Mouse (Mus musculus): ENCODE data around the gene Epha2. TPM values are rescaled to one million over a fixed set of nuclear protein-coding genes. Genes with fewer than 3 reads are reported as not detected.

Gene Epha2
- polyA plus RNA-seq, 1 experiment from 2014 or later, result 2.0 TPM

GRCm38 (mm10) chr4:141281153-141281552 lies 19.9 kb upstream of the Epha2 start:
- H3K9ac ChIP-seq, result no peak overlapping the region
- H3K4me3 ChIP-seq (replicated peaks), result no peak overlapping the region
- H3K4me1 ChIP-seq, result peaks cover 32% of the 10 kb centered on the region
- no peak overlapping the region for H3K4me2 ChIP-seq
- peaks cover 38% of the 10 kb centered on the region for H3K27me3 ChIP-seq
- ATAC-seq (ENCODE audit: low FRiP score), result no peak
- H3K9me3 ChIP-seq, result no peaks in the 10 kb centered on the region
- 59% methylated on average over 6 of the region's 6 CpGs for WGBS
- H3K36me3 ChIP-seq (replicated peaks), result no peaks in the 10 kb centered on the region
- H3K27ac ChIP-seq, result no peak overlapping the region

- Histone ChIP-seq H3K27ac (no peak overlapping the region), H3K9ac (no peak overlapping the region), H3K9me3 (no peaks in the 10 kb centered on the region), H3K4me2 (no peak overlapping the region), H3K4me1 (peaks cover 32% of the 10 kb centered on the region), H3K36me3 (replicated peaks) (no peaks in the 10 kb centered on the region), H3K27me3 (peaks cover 40% of the 10 kb centered on the region), H3K4me3 (replicated peaks) (no peak overlapping the region)
- ATAC-seq (ENCODE audit: low FRiP score), result no peak
- WGBS, result 71% methylated on average over 1 of the region's 1 CpGs
These were observed 19.5 kb upstream of the Epha2 start for GRCm38 (mm10) chr4:141281578-141281977.

GRCm38 (mm10) chr4:141282087-141282486 lies 19.0 kb upstream of the Epha2 start:
- Histone ChIP-seq H3K4me3 (replicated peaks) (no peak overlapping the region), H3K9me3 (no peaks in the 10 kb centered on the region), H3K4me1 (peaks cover 37% of the 10 kb centered on the region), H3K4me2 (no peak overlapping the region), H3K9ac (no peak overlapping the region), H3K36me3 (replicated peaks) (no peaks in the 10 kb centered on the region), H3K27ac (no peak overlapping the region), H3K27me3 (peaks cover 45% of the 10 kb centered on the region)
- 67% methylated on average over 3 of the region's 3 CpGs for WGBS
- no peak for ATAC-seq (ENCODE audit: low FRiP score)

- no peaks in the 10 kb centered on the region for H3K36me3 ChIP-seq (replicated peaks)
- H3K4me2 ChIP-seq, result no peak overlapping the region
- no peak overlapping the region for H3K27ac ChIP-seq
- no peak overlapping the region for H3K9ac ChIP-seq
- ATAC-seq (ENCODE audit: low FRiP score), result no peak
- H3K4me3 ChIP-seq (replicated peaks), result no peak overlapping the region
- H3K4me1 ChIP-seq, result peaks cover 42% of the 10 kb centered on the region
- peaks cover 48% of the 10 kb centered on the region for H3K27me3 ChIP-seq
- H3K9me3 ChIP-seq, result no peaks in the 10 kb centered on the region
- WGBS, result 55% methylated on average over 5 of the region's 5 CpGs
These were observed 18.4 kb upstream of the Epha2 start for GRCm38 (mm10) chr4:141282623-141283022.

GRCm38 (mm10) chr4:141283176-141283878 lies 17.7 kb upstream of the Epha2 start:
- no peaks in the 10 kb centered on the region for H3K9me3 ChIP-seq
- peaks cover 47% of the 10 kb centered on the region for H3K4me1 ChIP-seq
- no peaks in the 10 kb centered on the region for H3K36me3 ChIP-seq (replicated peaks)
- H3K27me3 ChIP-seq, result peaks cover 52% of the 10 kb centered on the region
- H3K27ac ChIP-seq, result no peak overlapping the region
- no peak for ATAC-seq (ENCODE audit: low FRiP score)
- no peak overlapping the region for H3K4me2 ChIP-seq
- no peak overlapping the region for H3K4me3 ChIP-seq (replicated peaks)
- 62% methylated on average over 10 of the region's 12 CpGs for WGBS
- no peak overlapping the region for H3K9ac ChIP-seq

DNA sequence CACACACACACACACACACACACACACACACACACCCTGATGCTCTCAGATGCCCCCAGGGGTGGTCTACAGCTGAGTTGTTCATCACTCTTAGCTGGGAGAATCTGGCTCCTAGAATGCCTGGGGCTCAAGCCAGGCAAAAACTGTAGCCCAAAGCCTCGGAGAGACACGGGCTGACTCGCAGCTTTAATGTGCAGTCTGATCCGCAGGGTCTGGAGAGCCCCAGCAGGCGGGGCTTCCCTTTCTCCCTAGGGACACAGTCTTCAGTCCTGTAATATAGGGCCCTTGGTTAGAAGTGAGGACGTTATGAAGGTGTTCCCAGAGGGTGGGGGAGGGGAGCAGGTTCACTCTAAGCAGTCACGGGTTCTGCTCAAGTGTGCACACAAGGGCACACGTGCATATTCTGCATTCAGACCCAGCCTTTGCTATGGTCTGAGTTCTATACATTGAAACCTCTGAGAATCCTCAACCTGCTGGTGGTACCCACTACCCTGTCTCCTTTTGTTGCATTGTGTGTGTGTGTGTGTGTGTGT lies 17.1 kb upstream of the Epha2 start:
- H3K4me2 ChIP-seq, result no peak overlapping the region
- H3K9ac ChIP-seq, result no peak overlapping the region
- no peaks in the 10 kb centered on the region for H3K9me3 ChIP-seq
- ATAC-seq (ENCODE audit: low FRiP score), result no peak
- peaks cover 44% of the 10 kb centered on the region for H3K4me1 ChIP-seq
- no peak overlapping the region for H3K27ac ChIP-seq
- H3K36me3 ChIP-seq (replicated peaks), result no peaks in the 10 kb centered on the region
- WGBS, result 17% methylated on average over 8 of the region's 8 CpGs
- H3K4me3 ChIP-seq (replicated peaks), result no peak overlapping the region
- H3K27me3 ChIP-seq, result peaks cover 59% of the 10 kb centered on the region

DNA sequence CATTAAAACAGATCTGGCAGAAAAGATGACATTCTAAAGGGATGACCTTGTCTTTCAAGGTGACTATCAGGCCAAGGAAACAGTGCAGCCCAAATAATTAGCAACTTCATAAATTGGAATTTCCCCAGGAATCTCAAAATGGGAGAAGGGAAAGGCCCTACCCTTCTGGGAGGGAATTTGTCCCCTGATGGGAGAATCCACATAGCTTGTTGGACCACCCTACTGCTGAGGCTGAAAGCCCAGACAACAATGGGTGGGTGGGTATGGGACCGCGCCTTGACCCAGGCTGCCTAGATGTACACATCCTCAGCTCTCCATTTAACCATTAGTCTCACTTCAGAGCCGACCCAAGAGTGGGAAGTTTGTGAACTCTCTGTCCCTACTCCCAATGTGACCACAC lies 16.6 kb upstream of the Epha2 start:
- Histone ChIP-seq H3K4me1 (peaks cover 39% of the 10 kb centered on the region), H3K27ac (no peak overlapping the region), H3K4me3 (replicated peaks) (no peak overlapping the region), H3K36me3 (replicated peaks) (no peaks in the 10 kb centered on the region), H3K9me3 (no peaks in the 10 kb centered on the region), H3K4me2 (no peak overlapping the region), H3K9ac (no peak overlapping the region), H3K27me3 (peaks cover 64% of the 10 kb centered on the region)
- 74% methylated on average over 3 of the region's 3 CpGs for whole genome bisulfite sequencing
- ATAC-seq (ENCODE audit: low FRiP score), result no peak

DNA sequence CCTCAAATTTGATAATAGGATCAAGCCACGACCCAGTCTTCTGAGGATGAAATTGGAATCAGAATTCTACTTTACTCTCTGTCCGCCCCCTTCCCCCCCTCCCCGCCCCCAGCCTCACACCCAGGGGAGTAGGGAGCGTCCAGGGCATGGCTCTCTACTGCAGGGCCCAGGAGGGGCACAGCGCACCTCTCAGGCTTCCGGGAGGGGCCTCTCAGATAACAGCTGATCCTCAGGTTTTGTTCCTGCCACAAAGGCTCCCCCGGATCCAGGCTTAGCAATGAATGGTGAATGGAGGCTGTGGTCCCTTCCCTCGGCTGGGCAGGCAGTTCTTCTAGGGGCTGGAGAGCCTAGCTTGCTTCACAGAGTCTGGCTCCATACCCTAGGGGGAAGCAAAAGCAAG lies 15.9 kb upstream of the Epha2 start:
- Histone ChIP-seq H3K27me3 (peaks cover 69% of the 10 kb centered on the region), H3K4me3 (replicated peaks) (no peak overlapping the region), H3K36me3 (replicated peaks) (no peaks in the 10 kb centered on the region), H3K4me1 (peaks cover 38% of the 10 kb centered on the region), H3K27ac (no peak overlapping the region), H3K9ac (no peak overlapping the region), H3K9me3 (no peaks in the 10 kb centered on the region), H3K4me2 (no peak overlapping the region)
- ATAC-seq (ENCODE audit: low FRiP score), result no peak
- 9% methylated on average over 8 of the region's 8 CpGs for WGBS

- 16% methylated on average over 20 of the region's 20 CpGs for WGBS
- ATAC-seq (ENCODE audit: low FRiP score), result no peak
- Histone ChIP-seq H3K27ac (no peak overlapping the region), H3K36me3 (replicated peaks) (no peaks in the 10 kb centered on the region), H3K4me1 (peaks cover 49% of the 10 kb centered on the region), H3K27me3 (peaks cover 81% of the 10 kb centered on the region), H3K9me3 (no peaks in the 10 kb centered on the region), H3K4me3 (replicated peaks) (no peak overlapping the region), H3K9ac (no peak overlapping the region), H3K4me2 (no peak overlapping the region)
These were observed 14.1 kb upstream of the Epha2 start for GRCm38 (mm10) chr4:141286860-141287517.

- H3K4me3 ChIP-seq (replicated peaks), result no peak overlapping the region
- no peak overlapping the region for H3K27ac ChIP-seq
- no peaks in the 10 kb centered on the region for H3K36me3 ChIP-seq (replicated peaks)
- H3K9ac ChIP-seq, result no peak overlapping the region
- no peak for ATAC-seq (ENCODE audit: low FRiP score)
- H3K4me2 ChIP-seq, result no peak overlapping the region
- peaks cover 83% of the 10 kb centered on the region for H3K27me3 ChIP-seq
- WGBS, result 19% methylated on average over 15 of the region's 15 CpGs
- H3K4me1 ChIP-seq, result peaks cover 50% of the 10 kb centered on the region
- no peaks in the 10 kb centered on the region for H3K9me3 ChIP-seq
These were observed 13.5 kb upstream of the Epha2 start for GRCm38 (mm10) chr4:141287518-141288004.

- WGBS, result 61% methylated on average over 8 of the region's 8 CpGs
- Histone ChIP-seq H3K27ac (no peak overlapping the region), H3K4me3 (replicated peaks) (no peak overlapping the region), H3K9ac (no peak overlapping the region), H3K36me3 (replicated peaks) (no peaks in the 10 kb centered on the region), H3K4me2 (no peak overlapping the region), H3K9me3 (no peaks in the 10 kb centered on the region), H3K27me3 (peaks cover 88% of the 10 kb centered on the region), H3K4me1 (peaks cover 48% of the 10 kb centered on the region)
- ATAC-seq (ENCODE audit: low FRiP score), result no peak
These were observed 12.9 kb upstream of the Epha2 start for GRCm38 (mm10) chr4:141288152-141288551.

DNA sequence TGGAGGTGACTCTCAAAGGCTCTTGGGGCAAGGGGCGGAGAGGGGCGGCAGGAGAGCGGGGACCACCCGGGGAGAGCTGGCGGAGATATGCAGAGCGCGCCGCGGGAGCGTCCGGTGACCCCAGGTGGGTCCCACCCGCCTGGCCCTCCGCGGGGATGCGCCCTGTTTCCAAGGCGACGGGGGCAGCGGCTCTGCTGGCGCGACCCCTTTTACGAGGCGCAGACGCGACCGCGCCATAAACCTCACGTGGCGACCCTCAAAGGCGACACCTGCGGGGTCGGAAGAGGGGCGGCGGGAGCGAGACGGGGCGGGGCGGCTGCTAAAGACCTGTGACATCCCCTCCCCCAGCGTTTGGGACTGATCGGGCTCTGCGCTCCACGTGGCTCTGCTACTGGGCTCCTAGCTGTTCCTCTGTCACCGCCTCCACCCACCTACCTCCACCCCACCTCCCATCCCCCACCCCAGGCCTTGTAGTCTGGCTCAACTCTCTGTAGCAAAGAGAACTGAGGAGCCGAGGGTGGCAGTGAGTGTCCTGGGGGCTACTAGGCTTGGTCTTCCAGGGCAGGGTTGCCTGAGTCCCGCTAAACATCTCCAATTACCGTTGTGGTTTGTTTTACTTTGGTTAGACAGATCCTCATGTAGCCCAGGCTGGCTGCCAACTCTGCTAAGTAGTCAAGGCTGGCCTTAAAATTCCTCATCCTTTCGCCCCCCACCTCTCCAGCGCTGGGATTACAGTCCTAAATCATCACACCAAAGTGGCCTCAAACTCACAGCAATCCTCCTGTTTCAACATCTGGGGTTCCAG lies 9.3 kb upstream of the Epha2 start:
- Histone ChIP-seq H3K27me3 (peaks cover 83% of the 10 kb centered on the region), H3K9ac (peak overlapping the region; percentile 49), H3K4me1 (peaks cover 42% of the 10 kb centered on the region), H3K4me3 (replicated peaks) (peak overlapping the region; percentile 40), H3K36me3 (replicated peaks) (no peaks in the 10 kb centered on the region), H3K4me2 (peak overlapping the region; percentile 79), H3K27ac (no peak overlapping the region), H3K9me3 (no peaks in the 10 kb centered on the region)
- 0 out of 2 replicates have a peak, but pooled peaks have one; percentile 44 for ATAC-seq (ENCODE audit: low FRiP score)
- 2% methylated on average over 47 of the region's 47 CpGs for WGBS
